Mouse (Mus musculus) myocyte (in vitro differentiated cells): ENCODE data around the gene Nepn.

ENCODE experiments used
- MYOD1 ChIP-seq, 3 experiments: IDR thresholded peaks; one replicate each; pipeline ENCODE4 v1.6.1; 2011; ENCODE audit warnings: control low read depth in 2 of 3, low read depth in 2 of 3, mild to moderate bottlenecking in 2 of 3, moderate library complexity in 1 of 3; ENCODE audit not compliant: insufficient read length in 2 of 3, control insufficient read depth in 1 of 3
- MYOG ChIP-seq, 3 experiments: IDR thresholded peaks; one replicate each; pipeline ENCODE4 v1.6.1; 2011; ENCODE audit warnings: control low read depth in 2 of 3, low read depth in 2 of 3, mild to moderate bottlenecking in 2 of 3; ENCODE audit not compliant: insufficient read length in 2 of 3, control insufficient read depth in 1 of 3, insufficient read depth in 1 of 3
- POLR2A ChIP-seq: IDR thresholded peaks from one replicate; pipeline ENCODE4 v1.6.1; 2011; ENCODE audit warnings: low read depth, mild to moderate bottlenecking, control low read depth, moderate library complexity; ENCODE audit not compliant: insufficient read length
- TCF12 ChIP-seq: IDR thresholded peaks from one replicate; pipeline ENCODE4 v1.6.1; 2011; ENCODE audit warnings: mild to moderate bottlenecking, control low read depth; ENCODE audit not compliant: poor library complexity, insufficient read depth, severe bottlenecking

DNA sequence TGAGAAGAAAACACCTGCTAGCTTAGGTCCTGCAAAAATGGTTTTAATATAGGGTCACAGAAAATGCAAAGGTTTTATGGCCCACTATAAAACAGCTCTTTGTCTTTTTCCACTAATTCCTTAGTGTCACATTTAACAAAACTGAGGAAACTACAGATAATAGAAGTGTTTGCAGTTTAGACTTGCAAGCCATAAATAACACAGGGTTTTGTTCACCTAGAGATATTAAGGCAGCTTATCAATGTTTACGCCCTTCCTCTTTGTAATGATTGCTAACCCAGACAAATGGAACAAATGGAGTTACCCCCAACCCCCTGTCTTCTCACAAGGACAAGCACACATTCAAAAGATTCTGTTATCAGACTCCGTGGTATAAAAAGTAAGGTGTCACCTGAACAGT, 2.4 kb downstream of the Nepn start:
- TF ChIP-seq POLR2A (no peak), MYOD1 (IDR thresholded peaks at IDR 0.05; ENCODE audit: control insufficient read depth in 1 of 3, insufficient read length in 2 of 3, low read depth in 2 of 3) (no peak), MYOG (IDR thresholded peaks at IDR 0.05; ENCODE audit: control insufficient read depth in 1 of 3, insufficient read depth in 1 of 3, insufficient read length in 2 of 3, low read depth in 2 of 3) (no peak), TCF12 (no peak)
